Mouse (Mus musculus): ENCODE data around the gene Pgk2. TPM values are rescaled to one million over a fixed set of nuclear protein-coding genes. Genes with fewer than 3 reads are reported as not detected.
"Not testable (repeated sequence)": the region's sequence is repeated elsewhere in the genome, so short reads cannot be mapped to it uniquely, and the experiment has no call there.

The Pgk2 gene
- not detected in 2 replicates for polyA plus RNA-seq (2014; fragmentation: Nextera tagmentation; extraction: Ambion mirVana)

GRCm38 (mm10) chr17:40208540-40208939 is at the start of gene Pgk2:
TSS of gene Pgk2 (minus strand) at chr17:40208640.
- H3K4me1 ChIP-seq (ENCODE audit: control insufficient read depth in 2 of 2, insufficient read depth in 2 of 2, low read length in 2 of 2): no peaks in the 10 kb centered on the region
- ATAC-seq (ENCODE audit: insufficient number of reproducible peaks, insufficient read depth, low FRiP score, low read depth): no peak
- no peak within 1 kb of the TSS for H3K9ac ChIP-seq (ENCODE audit: low read length)
- H3K4me2 ChIP-seq (ENCODE audit: low read length): no peak within 1 kb of the TSS
- H3K9me3 ChIP-seq (ENCODE audit: control insufficient read depth, low read length): no peaks in the 10 kb centered on the region
- no peaks in the 10 kb centered on the region for H3K36me3 ChIP-seq (ENCODE audit: control insufficient read depth, insufficient read depth, low read length)
- no peak within 1 kb of the TSS for H3K27ac ChIP-seq (replicated peaks in 1 of 2; ENCODE audit: control insufficient read depth in 1 of 2, insufficient read depth in 1 of 2, low read depth in 2 of 2, low read length in 2 of 2)
- 62% methylated on average over 4 of the region's 4 CpGs for WGBS
- H3K27me3 ChIP-seq (ENCODE audit: control insufficient read depth, insufficient read depth, low read length): no peaks in the 10 kb centered on the region
- H3K4me3 ChIP-seq (ENCODE audit: control insufficient read depth in 1 of 2, insufficient read depth in 1 of 2, low read depth in 1 of 2, low read length in 2 of 2): no peak within 1 kb of the TSS

GRCm38 (mm10) chr17:40252487-40252886 is 44.0 kb upstream of the Pgk2 start:
- no peaks in the 10 kb centered on the region for H3K4me1 ChIP-seq (ENCODE audit: control insufficient read depth in 2 of 2, insufficient read depth in 2 of 2, low read length in 2 of 2)
- no peaks in the 10 kb centered on the region for H3K9me3 ChIP-seq (ENCODE audit: control insufficient read depth, low read length)
- H3K36me3 ChIP-seq (ENCODE audit: control insufficient read depth, insufficient read depth, low read length): no peaks in the 10 kb centered on the region
- H3K4me3 ChIP-seq (ENCODE audit: control insufficient read depth in 1 of 2, insufficient read depth in 1 of 2, low read depth in 1 of 2, low read length in 2 of 2): no peak overlapping the region
- H3K9ac ChIP-seq (ENCODE audit: low read length): no peak overlapping the region
- H3K27ac ChIP-seq (replicated peaks in 1 of 2; ENCODE audit: control insufficient read depth in 1 of 2, insufficient read depth in 1 of 2, low read depth in 2 of 2, low read length in 2 of 2): no peak overlapping the region
- H3K4me2 ChIP-seq (ENCODE audit: low read length): no peak overlapping the region
- ATAC-seq (ENCODE audit: insufficient number of reproducible peaks, insufficient read depth, low FRiP score, low read depth): no peak
- WGBS: 49% methylated on average over 1 of the region's 1 CpGs
- no peaks in the 10 kb centered on the region for H3K27me3 ChIP-seq (ENCODE audit: control insufficient read depth, insufficient read depth, low read length)

- Histone ChIP-seq H3K9me3 (ENCODE audit: control insufficient read depth, low read length) (no peaks in the 10 kb centered on the region), H3K4me3 (ENCODE audit: control insufficient read depth in 1 of 2, insufficient read depth in 1 of 2, low read depth in 1 of 2, low read length in 2 of 2) (no peak within 1 kb of the TSS), H3K9ac (ENCODE audit: low read length) (no peak within 1 kb of the TSS), H3K27me3 (ENCODE audit: control insufficient read depth, insufficient read depth, low read length) (no peaks in the 10 kb centered on the region), H3K4me2 (ENCODE audit: low read length) (no peak within 1 kb of the TSS), H3K27ac (replicated peaks in 1 of 2; ENCODE audit: control insufficient read depth in 1 of 2, insufficient read depth in 1 of 2, low read depth in 2 of 2, low read length in 2 of 2) (no peak within 1 kb of the TSS), H3K36me3 (ENCODE audit: control insufficient read depth, insufficient read depth, low read length) (no peaks in the 10 kb centered on the region), H3K4me1 (ENCODE audit: control insufficient read depth in 2 of 2, insufficient read depth in 2 of 2, low read length in 2 of 2) (no peaks in the 10 kb centered on the region)
- ATAC-seq (ENCODE audit: insufficient number of reproducible peaks, insufficient read depth, low FRiP score, low read depth): no peak
These were observed 33.7 kb upstream of the Pgk2 start, which contains the start of gene Crisp3 for GRCm38 (mm10) chr17:40242135-40242534. TSS of gene Crisp3 (minus strand) at chr17:40242288.

GRCm38 (mm10) chr17:40201803-40202202 is 6.6 kb downstream of the Pgk2 start:
- not testable (repeated sequence) for H3K4me1 ChIP-seq (ENCODE audit: control insufficient read depth in 2 of 2, insufficient read depth in 2 of 2, low read length in 2 of 2); H3K4me2 ChIP-seq (ENCODE audit: low read length); H3K9me3 ChIP-seq (ENCODE audit: control insufficient read depth, low read length); ATAC-seq (ENCODE audit: insufficient number of reproducible peaks, insufficient read depth, low FRiP score, low read depth); H3K27me3 ChIP-seq (ENCODE audit: control insufficient read depth, insufficient read depth, low read length); H3K27ac ChIP-seq (replicated peaks in 1 of 2; ENCODE audit: control insufficient read depth in 1 of 2, insufficient read depth in 1 of 2, low read depth in 2 of 2, low read length in 2 of 2); H3K4me3 ChIP-seq (ENCODE audit: control insufficient read depth in 1 of 2, insufficient read depth in 1 of 2, low read depth in 1 of 2, low read length in 2 of 2); H3K9ac ChIP-seq (ENCODE audit: low read length); H3K36me3 ChIP-seq (ENCODE audit: control insufficient read depth, insufficient read depth, low read length)

GRCm38 (mm10) chr17:40190192-40190591 is 18.2 kb downstream of the Pgk2 start:
- not testable (repeated sequence) for H3K9me3 ChIP-seq (ENCODE audit: control insufficient read depth, low read length); H3K36me3 ChIP-seq (ENCODE audit: control insufficient read depth, insufficient read depth, low read length); H3K9ac ChIP-seq (ENCODE audit: low read length); H3K4me2 ChIP-seq (ENCODE audit: low read length); H3K4me1 ChIP-seq (ENCODE audit: control insufficient read depth in 2 of 2, insufficient read depth in 2 of 2, low read length in 2 of 2); H3K27ac ChIP-seq (replicated peaks in 1 of 2; ENCODE audit: control insufficient read depth in 1 of 2, insufficient read depth in 1 of 2, low read depth in 2 of 2, low read length in 2 of 2); ATAC-seq (ENCODE audit: insufficient number of reproducible peaks, insufficient read depth, low FRiP score, low read depth); H3K4me3 ChIP-seq (ENCODE audit: control insufficient read depth in 1 of 2, insufficient read depth in 1 of 2, low read depth in 1 of 2, low read length in 2 of 2); H3K27me3 ChIP-seq (ENCODE audit: control insufficient read depth, insufficient read depth, low read length)
- WGBS: 75% methylated on average over 4 of the region's 4 CpGs

GRCm38 (mm10) chr17:40157729-40158359 is 50.6 kb downstream of the Pgk2 start:
- not testable (repeated sequence) for H3K9ac ChIP-seq (ENCODE audit: low read length); H3K4me3 ChIP-seq (ENCODE audit: control insufficient read depth in 1 of 2, insufficient read depth in 1 of 2, low read depth in 1 of 2, low read length in 2 of 2); H3K9me3 ChIP-seq (ENCODE audit: control insufficient read depth, low read length); ATAC-seq (ENCODE audit: insufficient number of reproducible peaks, insufficient read depth, low FRiP score, low read depth); H3K4me1 ChIP-seq (ENCODE audit: control insufficient read depth in 2 of 2, insufficient read depth in 2 of 2, low read length in 2 of 2); H3K36me3 ChIP-seq (ENCODE audit: control insufficient read depth, insufficient read depth, low read length); H3K27ac ChIP-seq (replicated peaks in 1 of 2; ENCODE audit: control insufficient read depth in 1 of 2, insufficient read depth in 1 of 2, low read depth in 2 of 2, low read length in 2 of 2); H3K27me3 ChIP-seq (ENCODE audit: control insufficient read depth, insufficient read depth, low read length); H3K4me2 ChIP-seq (ENCODE audit: low read length)
- 43% methylated on average over 8 of the region's 8 CpGs for WGBS

Other genes starting within 250 kb of the Pgk2 start
- gene AC192777.2, start 113.2 kb downstream of the Pgk2 start, polyA plus RNA-seq (2014; fragmentation: Nextera tagmentation; extraction: Ambion mirVana): not detected in 2 replicates
- gene Crisp3, start 33.6 kb upstream of the Pgk2 start, polyA plus RNA-seq (2014; fragmentation: Nextera tagmentation; extraction: Ambion mirVana): not detected in 2 replicates
- gene Crisp1, start 110.6 kb upstream of the Pgk2 start, polyA plus RNA-seq (2014; fragmentation: Nextera tagmentation; extraction: Ambion mirVana): not detected in 2 replicates

Measured in heart, embryonic 14.5 days (tissue).